Mouse (Mus musculus) adrenal gland, adult 18-20 months (tissue): Measurements from ENCODE around the gene Prdm10. TPM values are rescaled to one million over a fixed set of nuclear protein-coding genes. Genes with fewer than 3 reads are reported as not detected.

Source experiments
- DNase-seq, 2 experiments: peaks; one replicate each; pipeline ENCODE4 v3.0.0; 2021 to 2022; ENCODE audit warnings: low spot score in 2 of 2
- long read RNA-seq, 2 experiments: library from polyadenylated mRNA; stranded (forward); transcript quantifications; one replicate each; pipeline ENCODE4 v2.0.0; 2021
- total RNA-seq, 2 experiments: library from RNA; stranded (reverse); gene quantifications; 1 replicate in 1 of 2; 2 replicates in 1 of 2; pipeline ENCODE4 v1.2.3; 2021

Gene Prdm10
- total RNA-seq = 1 to 10 TPM; 7.5 to 9.2 TPM
- long read RNA-seq, experiment 1, partial matches to known transcripts = 0 of 2 reads
- long read RNA-seq, experiment 1, other reads (novel, unspliced or antisense) = 1 of 2 reads
- long read RNA-seq, experiment 2, partial matches to known transcripts = 1 of 6 reads
- long read RNA-seq, experiment 2, other reads (novel, unspliced or antisense) = 3 of 6 reads

DNA sequence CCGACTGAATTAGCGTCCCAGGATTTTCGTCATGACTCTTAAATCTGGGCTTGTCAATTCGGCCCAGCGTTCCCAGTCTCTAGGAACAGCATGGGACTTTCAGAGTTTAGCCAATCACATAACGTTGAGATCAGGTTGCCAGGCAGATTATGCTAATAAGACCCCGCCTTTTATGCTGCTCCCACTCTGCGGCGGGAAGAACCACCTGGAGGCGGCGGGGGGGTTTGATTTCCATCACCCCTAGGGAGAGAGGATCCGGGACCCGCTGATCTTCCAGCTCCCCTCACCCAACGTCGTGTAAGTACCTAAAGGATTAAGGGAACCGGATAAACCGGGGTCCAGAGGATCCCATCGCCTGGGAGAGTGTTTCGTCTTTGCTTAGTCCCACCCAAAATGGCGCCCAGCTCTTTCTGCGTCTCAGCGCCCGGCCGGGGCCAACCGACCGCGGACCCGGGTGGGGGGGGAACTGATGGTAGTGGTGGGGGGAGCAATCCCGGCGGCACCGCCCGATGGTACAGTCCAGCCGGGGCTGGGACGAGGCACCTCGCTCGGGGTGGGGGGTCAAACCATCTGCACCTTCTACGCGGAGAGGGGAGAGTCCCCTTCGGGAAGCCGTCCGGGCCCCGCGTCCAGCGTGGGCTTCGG lies at the start of gene Prdm10:
Gene Prdm10 (plus strand): TSS at position 173 of the 645 bp plus-strand sequence.
- DNase-seq = peak; percentile 92 to 93

DNA sequence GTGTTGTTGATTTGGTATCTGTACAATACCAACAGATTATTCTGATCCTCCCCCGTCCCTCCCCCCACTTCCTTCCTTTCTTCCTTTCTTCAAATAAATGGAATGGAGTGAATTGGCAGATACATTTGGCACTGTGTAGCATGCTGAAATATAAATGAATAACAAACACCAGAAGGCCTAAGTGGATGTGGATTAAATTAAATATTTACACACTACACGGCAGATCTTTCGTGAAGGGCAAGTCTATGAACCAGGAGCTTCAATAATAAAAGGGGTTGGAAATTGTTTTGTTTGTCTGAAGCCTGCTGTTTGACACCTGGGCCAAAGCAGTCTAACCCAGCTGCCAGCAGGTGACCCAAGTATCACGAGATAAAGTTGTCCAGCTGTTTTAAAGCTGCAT lies 45.3 kb upstream of the Prdm10 start:
- DNase-seq = no peak

DNA sequence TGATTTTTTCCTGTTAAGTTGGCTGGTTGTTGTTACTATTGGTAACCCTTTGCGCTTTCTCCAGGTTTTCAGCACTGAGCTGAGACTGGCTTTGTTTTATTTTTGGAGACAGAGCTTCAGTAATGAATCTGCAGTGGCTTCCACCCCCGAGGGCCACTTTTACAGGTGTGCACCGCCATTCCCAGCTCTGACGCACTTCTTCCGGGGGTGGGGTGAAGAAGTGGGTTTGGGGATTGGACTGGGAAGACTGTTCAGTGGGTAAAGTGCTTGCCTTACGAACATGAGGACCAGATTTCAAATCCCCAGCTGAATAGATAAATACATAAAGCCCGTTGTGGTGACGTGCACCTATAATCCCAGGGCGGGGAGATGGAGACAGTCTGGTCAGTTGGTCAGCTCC lies 44.8 kb upstream of the Prdm10 start:
- no peak for DNase-seq

DNA sequence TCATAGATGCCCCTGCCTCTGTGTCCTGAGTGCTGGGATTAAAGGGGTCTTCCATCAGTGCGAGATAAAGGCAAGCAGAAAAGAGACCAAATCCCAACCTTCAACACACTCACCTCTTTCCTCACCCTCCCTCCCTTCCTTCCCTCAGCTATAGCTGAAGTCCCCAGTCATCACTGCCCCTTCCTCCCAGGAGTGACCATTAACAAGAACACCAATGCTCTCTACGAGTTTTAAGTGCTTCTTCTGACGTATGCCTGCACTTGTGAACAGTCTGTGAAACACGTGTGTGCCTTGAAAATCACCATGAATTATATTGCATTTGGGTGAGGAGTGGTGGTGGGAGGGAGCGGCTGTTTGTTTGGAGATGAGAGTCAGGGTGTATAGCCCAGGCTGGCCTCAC lies 44.3 kb upstream of the Prdm10 start:
- no peak for DNase-seq

DNA sequence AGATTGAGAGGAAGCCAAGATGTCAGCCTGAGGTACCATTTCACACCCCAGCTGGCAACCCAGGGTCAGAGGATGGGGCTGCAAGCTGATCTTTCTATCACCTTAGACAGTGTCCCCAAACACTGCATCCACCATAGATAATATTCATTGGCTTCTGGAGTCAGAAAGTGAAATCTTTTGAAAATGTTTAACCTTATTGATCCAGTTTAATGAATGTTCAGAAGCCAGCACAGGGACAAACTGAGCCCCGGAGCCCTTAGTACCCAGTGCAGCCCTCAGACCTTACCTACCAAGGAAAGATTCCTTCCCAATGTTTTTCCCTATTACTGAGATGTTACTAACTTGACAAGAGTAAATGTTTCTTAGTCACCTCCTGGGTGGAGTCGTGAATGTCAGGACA lies 41.8 kb upstream of the Prdm10 start:
- no peak for DNase-seq

DNA sequence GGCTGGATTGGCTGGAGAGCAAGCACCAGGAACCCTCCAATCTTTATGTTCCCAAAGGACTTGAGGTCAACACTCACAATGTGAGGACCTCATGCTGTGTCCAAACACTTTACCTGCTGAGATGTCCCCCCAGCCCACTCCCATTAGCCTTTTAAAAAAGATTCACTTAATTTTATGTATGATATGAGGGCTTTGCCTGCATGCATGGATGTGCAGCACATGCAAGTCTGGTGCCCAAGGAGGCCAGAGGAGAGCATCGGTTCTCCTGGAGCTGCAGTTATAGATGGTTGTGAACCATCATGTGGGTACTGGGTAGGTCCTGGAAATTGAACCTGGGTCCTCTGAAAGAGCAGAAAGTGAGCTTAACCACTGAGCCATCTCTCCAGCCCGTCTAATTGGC lies 40.8 kb upstream of the Prdm10 start:
- no peak for DNase-seq

DNA sequence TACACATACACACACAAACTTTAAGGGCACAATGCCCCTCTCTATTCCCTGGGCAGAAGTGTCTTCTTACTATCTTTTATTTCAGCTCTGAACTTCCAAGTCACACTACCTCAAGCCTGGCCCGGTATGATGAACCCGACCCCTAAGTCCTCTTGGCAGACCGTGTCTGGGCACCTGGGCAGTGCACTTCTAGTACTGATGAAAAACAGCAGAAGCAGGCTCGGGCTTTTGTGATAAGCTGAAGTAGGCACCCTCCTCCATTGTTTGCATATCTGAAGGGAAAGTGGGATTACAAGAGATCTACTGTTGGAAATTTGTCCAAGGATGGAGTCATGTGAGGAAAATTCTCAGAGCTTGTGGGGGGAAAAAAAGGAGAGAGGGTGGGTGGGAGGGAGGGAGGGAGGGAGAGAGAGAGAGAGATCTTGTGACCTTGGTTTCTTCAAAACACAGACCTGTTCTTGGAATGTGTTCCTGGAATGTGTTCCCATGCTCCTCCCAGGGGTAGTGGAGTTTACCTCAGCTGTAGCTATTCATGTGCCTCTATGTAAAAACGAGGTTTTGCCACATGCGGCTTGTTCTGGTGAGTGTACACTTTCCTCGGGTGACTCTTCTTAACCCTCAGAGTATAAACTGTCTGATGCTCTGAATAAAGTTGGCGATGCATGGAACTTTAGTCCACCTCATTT lies 39.7 kb upstream of the Prdm10 start:
- no peak for DNase-seq

DNA sequence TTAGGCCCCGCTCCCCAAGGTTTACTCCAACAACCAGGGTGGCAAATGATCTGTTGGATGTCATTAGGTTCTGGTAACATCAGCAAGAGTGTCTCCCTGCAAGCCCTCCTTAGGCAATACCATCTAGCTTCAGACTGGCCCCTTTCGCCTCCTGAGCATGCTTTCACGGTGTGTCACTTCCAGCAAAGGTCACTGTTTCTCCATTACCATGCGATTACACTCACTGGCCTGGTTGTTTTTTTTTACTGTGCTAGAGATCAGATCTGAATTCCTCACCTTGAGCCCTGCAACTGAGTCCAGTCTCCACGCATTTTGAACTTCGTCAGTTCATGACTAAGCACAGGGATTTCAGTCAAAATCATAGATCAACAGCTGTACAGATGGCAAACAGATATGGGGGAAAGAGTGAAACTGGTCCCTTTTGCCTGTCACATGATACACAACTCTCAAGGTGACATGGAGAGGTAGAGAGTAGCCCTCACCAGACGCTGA lies 39.1 kb upstream of the Prdm10 start:
- DNase-seq = no peak

DNA sequence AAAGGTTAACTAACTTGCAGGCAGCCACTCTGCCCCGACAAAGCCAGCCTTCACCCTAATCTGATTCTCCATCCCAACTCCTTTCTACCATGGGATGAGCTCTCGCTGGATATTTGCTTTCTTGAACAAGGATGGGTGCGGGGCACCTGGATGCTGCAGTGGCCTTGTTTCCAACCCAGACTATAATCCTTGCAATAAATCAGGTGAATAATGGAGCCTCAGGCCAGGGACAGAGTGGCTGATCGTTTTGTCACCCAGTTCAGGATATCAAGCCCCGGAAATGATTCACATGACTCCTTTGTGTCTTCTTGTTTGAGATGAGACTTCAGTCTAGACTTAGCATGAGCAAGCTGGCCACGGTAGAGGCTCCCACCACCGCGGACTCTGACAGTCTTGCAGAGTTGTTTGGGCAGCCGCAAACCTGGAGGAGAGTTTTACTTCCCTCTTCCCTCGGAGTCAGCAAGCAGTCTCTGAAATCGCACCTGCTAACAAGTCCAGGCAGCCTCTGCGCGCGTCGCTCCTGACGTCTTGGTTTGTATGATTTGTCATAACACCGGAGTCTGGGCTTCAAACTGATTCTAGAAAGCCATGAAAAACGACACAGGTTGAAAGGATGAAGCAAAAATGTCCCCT lies 36.9 kb upstream of the Prdm10 start:
- no peak for DNase-seq

DNA sequence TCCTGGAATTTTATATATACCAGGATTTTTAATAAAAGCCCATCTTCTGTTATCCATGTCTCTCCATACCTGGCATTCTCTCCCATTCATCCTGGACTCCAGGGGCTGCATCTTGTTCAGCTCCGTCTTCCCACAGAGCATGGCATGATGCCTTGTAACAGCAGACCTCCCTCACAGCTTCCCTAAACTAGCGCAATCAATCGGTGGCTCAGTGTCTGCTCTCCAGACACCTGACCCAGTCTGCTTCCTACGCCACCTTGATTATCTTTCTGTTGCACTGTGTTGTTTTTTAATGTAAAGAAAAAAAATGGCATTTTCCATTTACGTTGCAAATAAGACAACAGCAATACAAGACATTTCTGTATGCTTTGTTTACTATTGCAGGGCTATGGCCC lies 36.4 kb upstream of the Prdm10 start:
- DNase-seq = no peak

DNA sequence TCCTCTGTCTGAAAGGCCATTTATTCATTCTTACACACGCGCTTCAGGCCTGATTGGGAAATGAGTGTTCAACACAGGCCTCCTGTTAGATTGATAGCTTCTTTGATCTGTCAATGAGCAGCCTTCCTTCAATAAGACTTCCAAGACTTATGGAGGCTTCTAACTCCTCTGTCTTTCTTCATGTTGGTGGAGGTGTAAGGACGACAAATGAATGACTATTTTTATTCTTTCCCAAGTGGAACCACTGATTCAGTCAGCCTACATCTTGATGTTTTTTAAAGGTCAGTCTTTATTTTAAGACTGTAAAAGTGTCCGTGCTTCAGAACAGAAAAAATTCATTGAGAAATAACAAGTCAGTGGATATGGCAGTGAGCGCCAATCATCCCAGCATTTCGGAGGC lies 35.3 kb upstream of the Prdm10 start:
- DNase-seq = no peak

DNA sequence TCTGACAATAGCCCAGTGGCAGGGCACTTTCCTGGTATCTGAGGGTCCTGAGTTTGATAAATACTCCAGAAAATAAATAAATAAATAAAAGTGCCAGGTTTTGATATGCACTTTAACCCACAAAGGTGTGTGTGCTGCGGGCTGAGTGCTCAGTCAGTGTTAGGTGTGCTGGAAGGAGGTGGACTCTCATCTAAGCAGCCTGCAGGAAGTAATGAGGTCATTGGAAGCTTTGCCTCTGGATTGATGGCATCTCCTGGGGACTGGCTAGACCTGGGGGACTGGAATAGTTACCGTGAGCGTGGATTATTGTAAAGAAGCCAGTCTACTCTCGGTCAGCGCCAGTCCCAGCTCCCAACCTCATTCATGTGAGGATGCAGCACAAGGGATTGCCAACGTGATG lies 33.9 kb upstream of the Prdm10 start:
- no peak for DNase-seq

DNA sequence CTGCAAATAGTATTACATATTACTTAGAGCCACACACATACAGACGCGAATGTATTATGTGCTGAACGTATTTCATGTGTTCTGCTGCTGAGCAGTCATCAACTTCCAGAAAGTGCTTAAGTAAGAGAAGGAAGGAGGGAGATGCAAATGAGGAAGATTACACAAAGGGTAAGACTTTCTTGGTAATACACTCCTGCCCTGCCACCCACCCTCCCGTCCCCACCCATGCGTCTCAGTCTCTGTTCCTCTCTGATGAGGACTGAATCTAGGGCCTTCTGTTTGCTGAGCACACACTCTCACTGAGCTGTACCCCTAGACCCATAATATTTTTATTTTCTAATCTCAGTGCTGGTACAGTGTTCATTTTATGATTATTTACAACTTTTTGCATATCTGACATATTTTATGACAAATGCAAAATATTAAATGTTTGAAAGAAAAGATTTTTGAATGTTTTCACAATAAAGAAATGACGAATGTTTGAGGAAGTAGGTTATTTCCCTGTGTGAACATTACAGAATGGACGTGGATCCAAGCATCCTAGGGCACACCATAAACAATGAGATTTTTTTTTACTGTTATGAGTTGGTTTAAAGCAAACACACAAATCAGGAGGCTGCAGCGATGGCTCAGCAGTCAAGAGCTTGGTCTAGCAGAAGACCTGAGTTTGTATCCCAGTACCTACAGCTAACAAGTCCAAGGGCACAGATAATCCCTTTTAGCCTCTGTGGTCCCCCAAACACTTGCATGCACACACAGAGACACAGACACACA lies 32.7 kb upstream of the Prdm10 start:
- DNase-seq = no peak

DNA sequence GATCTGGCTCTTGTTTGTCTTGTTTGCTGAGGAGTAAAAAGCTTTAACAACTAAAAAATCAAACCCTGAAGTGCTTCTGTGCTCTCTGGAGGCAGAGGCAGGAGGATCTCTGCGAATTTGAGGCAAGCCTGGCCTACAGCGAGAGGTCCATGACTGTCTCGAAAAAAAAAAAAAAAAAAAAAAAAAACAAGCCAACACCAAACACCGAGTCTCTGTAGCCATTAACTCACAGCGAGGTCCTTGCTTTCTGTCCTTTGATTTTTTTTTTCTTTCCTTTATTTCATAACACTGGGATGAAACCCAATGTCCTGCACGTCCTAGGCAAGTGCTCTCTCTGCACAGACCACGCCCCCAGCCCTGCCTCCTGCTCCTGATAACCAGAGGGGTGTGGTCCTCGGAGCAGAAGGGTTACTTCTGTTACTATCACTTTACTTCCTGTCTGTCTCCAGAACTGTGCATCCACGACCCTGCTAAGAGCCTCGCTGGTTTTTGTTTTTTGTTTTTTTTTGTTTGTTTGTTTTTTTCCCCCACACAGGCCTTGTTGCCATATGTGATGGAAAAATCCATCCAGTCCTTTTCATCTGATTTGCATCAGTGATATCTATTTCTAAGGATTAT lies 28.0 kb upstream of the Prdm10 start:
- peak; percentile 31 to 38 for DNase-seq

DNA sequence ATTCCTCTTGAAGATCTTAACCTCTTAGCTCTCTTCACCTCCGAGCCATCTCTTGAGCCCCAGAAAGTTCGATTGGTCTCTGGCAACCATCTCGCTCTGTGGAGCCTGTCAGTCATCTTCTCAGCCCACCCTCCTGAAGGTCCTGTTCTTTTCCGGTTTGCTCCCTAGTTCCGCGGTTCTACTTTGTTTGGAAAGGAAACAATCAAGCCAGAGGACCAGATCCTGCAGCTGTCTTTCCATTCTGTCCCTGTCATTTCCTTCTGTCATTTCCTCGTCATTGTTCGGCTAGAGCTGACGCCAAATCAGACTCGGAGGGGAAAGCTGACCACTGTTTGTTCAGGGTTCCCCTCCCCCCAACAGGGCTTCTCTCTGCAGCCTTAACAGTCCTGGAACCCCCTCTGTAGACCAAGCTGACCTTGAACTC lies 27.0 kb upstream of the Prdm10 start:
- DNase-seq = no peak

DNA sequence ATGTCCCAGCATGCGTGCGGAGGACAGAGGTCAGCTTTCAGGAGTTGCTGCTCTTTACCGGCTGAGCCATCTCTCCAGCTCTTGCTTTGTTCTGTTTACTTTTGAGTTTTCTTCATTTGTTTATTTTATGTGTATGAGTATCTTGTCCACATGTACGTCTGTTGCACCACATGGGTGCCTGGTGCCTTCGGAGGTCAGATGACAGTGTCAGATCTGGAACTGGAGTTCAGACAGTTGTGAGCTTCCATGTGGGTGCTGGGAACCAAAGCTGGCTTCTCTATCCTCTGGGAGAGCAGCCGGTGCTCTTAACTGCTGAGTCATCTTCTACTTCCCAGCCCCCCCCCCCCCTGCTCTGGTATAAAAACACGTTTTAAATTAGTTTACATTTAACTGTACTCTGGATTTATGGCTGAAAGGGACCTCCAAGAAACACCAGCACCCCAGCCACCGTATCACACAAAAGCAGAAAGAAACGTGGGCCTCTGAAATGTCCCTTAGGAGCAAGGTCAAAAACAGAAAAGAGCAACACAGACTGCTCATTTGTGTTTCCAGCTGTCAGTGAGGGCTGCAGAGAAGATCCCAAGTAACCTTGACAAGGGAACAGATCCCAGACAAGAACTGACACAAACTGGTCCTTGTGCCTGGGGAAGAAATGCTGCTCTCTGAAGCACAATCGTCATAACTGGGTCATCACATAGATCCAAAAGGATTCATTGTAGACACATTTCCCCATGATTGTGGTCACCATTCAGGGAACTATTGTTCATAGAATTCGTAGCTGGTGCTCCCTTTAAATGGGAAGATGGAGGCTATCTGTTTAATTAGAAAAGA lies 26.3 kb upstream of the Prdm10 start:
- no peak for DNase-seq

DNA sequence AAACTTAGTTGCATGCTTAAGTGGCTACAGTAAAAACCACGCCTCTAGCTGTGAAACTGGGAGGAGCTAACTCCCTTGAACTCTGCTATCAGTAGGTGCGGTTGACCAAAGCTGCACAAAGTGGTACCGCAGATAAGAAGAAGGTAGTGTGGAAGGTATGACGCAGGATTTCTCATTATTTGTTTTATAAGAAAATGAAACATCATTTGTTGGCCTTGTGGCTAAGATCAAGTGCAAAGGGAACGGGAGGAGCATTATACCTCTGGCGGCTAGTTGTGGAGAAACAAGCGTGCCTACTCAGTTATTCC lies 25.7 kb upstream of the Prdm10 start:
- no peak for DNase-seq

DNA sequence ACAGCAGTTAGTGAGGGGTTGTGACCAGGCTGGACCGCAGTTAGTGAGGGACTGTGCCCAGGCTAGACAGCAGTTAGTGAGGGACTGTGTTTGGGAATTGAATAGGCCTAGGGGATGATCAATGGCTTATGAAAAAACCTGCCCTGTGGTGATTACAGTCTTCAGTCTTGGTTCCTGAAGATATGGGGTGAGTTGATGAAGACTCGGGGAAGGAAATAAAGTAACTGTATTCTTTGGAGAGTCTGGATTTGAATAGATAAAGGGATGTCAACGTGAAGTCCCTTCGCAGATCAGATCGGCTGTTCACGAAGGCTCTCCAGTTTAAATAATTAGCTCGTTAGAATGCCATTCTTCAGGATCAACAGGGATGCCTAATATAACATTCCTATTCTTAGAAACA lies 24.4 kb upstream of the Prdm10 start:
- no peak for DNase-seq

DNA sequence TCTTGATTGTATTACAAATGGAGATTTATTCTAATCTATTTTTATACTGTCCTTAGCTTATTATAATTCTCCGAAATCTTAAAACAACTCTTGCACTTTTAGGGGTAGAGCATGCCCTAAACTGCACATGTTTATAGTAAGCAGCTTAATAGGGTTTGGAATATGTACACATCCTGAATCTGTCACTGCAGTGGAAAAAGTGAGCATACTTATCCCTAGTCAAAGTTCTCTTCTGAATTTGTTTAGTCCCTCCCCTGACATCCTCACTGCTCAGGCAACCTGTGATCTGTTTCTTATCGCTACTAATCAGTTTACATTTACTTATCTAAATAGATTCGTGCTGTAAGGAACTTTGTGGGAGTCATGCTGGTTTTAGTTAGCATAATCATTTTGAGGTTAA lies 22.1 kb upstream of the Prdm10 start:
- DNase-seq = no peak

DNA sequence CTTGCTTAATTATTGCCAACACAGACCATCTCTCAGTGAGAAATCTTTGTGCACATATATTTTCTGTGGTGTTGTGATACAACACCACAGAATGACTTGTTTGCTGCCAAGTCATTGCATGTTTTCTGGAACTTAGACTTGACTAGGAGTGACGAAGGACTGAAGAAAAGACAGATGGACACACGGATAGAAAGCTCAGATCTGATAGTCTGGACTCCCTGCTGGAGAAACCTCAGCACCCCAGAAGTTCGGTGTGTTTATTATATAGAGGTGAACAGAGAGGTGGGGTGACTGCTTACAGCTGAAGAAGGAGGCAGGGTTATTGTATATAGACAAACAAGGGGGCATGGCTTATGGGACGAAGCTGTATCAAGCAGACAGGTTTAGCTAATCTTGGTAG lies 20.1 kb upstream of the Prdm10 start:
- no peak for DNase-seq
